Mouse (Mus musculus) small intestine, adult 2 months (tissue): ENCODE measurements around the gene Ptn.

ENCODE experiments used
- CTCF ChIP-seq: fragments of 200-500 bp; IDR thresholded peaks from 2 replicates; pipeline ENCODE4 v1.5.1; 2012; ENCODE audit warnings: low read depth, mild to moderate bottlenecking, control low read depth, inconsistent platforms, low read length, moderate library complexity, mixed read lengths; ENCODE audit not compliant: insufficient replicate concordance, insufficient read length; ENCODE audit errors: extremely low read depth
- POLR2A ChIP-seq: fragments of 200-500 bp; IDR thresholded peaks from 2 replicates; pipeline ENCODE4 v1.6.1; 2012; ENCODE audit warnings: low read depth, mild to moderate bottlenecking, control low read depth, inconsistent platforms, low read length, moderate library complexity

- no peak for TF ChIP-seq POLR2A
- TF ChIP-seq CTCF = no peak
Observed at GRCm38 (mm10) chr6:36725509-36726160, 84.4 kb downstream of the Ptn start.
